Mouse (Mus musculus): ENCODE results near the gene Cotl1. TPM values are rescaled to one million over a fixed set of nuclear protein-coding genes. Genes with fewer than 3 reads are reported as not detected.
"Not testable (repeated sequence)": the region's sequence is repeated elsewhere in the genome, so short reads cannot be mapped to it uniquely, and the experiment has no call there.

Gene Cotl1
- polyA plus RNA-seq, 1 experiment from 2014 or later = 105 TPM

DNA sequence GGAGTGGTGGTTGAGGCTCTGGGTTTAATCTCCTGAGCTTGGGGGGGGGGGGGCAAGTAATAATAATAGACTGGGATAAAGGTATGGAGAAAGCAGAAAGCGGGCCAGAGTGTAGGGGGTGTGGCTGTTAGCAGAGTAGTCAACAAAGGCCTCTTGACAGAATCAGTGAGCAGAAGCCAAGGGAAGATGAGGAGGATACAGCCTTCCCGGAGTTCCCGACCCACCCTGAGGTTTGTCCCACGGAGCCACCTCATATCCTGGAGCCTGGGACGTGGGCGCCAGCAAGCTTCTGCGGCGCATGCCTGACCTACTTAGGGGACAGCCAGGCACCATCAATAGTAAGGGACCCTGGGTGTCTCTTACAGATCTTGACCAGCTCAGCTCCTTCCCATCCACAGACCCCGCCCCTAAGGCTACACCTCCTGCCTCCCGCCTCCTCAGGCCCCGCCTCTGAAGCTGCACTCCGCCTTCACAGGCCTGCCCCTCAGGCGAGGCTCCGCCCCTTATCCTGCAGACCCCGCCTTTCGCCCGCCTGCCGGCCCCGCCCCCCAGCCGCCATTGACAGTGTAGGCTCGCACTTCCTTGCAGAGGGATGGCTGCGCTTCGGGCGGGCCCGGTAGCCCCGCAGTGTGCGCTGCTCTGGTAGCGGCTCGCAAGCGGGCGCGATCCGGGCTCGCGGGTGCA is 21.5 kb upstream of the Cotl1 start, which contains the start of gene Klhl36:
Klhl36 (plus strand) TSS at position 561 of the 684 bp plus-strand sequence.
- H3K27me3 ChIP-seq = 0 out of 2 replicates have a peak, but pooled peaks cover 21% of the 10 kb centered on the region
- H3K4me1 ChIP-seq = peaks cover 9% of the 10 kb centered on the region
- ATAC-seq (ENCODE audit: insufficient number of reproducible peaks, low FRiP score, low TSS enrichment, low read depth) = peak; percentile 95
- peak within 1 kb of the TSS; percentile 89 for H3K4me2 ChIP-seq (replicated peaks)
- H3K4me3 ChIP-seq (replicated peaks) = peak within 1 kb of the TSS; percentile 81
- under 1% methylated on average over 35 of the region's 35 CpGs for WGBS
- peak within 1 kb of the TSS; percentile 62 for H3K9ac ChIP-seq
- H3K27ac ChIP-seq (replicated peaks) = peak within 1 kb of the TSS; percentile 66; the same call in 1 of the 2 replicates
- no peaks in the 10 kb centered on the region for H3K9me3 ChIP-seq (replicated peaks)
- no peaks in the 10 kb centered on the region for H3K36me3 ChIP-seq

DNA sequence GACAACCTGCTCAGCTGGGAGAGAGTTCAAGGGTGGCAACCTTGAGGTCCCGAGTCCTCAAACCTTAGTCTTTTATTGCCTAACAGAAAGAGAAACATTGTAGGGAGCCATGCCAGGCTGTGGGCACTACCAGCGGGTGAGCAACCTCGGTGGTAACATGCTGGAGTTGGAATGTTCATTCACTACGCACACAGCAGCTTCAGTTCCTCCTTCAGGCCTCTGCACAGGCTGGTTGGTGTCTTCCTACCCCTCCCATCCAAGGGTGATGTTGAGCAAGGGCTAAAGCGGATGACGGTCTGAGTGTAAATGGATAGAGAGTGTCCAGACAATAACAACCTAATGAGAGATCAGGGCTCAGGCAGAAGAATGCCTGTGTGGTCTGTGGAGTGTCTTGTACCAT is 17.4 kb upstream of the Cotl1 start:
- no peak overlapping the region for H3K9ac ChIP-seq
- 72% methylated on average over 6 of the region's 6 CpGs for WGBS
- H3K4me2 ChIP-seq (replicated peaks) = no peak overlapping the region
- no peak for ATAC-seq (ENCODE audit: insufficient number of reproducible peaks, low FRiP score, low TSS enrichment, low read depth)
- no peaks in the 10 kb centered on the region for H3K36me3 ChIP-seq
- 0 out of 2 replicates have a peak, but pooled peaks cover 11% of the 10 kb centered on the region for H3K27me3 ChIP-seq
- H3K9me3 ChIP-seq (replicated peaks) = no peaks in the 10 kb centered on the region
- H3K27ac ChIP-seq (replicated peaks) = no peak overlapping the region
- H3K4me1 ChIP-seq = peaks cover 6% of the 10 kb centered on the region
- H3K4me3 ChIP-seq (replicated peaks) = no peak overlapping the region

DNA sequence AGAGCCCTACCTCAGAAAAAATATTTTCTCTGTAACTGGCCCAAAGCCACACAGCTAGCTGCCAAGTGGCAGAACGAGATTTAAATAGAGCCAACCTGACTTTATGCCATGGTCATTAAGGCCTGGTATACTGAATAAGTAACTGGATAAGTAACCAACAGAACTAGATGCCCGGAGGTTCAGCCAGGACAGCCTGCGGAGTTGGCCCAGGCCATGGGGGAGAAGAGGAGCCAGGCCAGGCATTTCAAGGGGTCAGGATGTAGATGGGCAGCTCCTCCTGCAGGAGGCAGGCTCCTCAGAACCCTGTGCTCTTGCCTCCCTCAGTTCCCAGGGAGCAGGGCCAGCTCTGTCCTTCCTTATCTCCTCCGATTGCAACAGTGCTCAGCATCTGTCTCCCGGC is 15.3 kb upstream of the Cotl1 start:
- Histone ChIP-seq H3K4me3 (replicated peaks) (no peak overlapping the region), H3K9me3 (replicated peaks) (no peaks in the 10 kb centered on the region), H3K4me2 (replicated peaks) (no peak overlapping the region), H3K27ac (replicated peaks) (no peak overlapping the region), H3K4me1 (no peaks in the 10 kb centered on the region), H3K36me3 (no peaks in the 10 kb centered on the region), H3K27me3 (0 out of 2 replicates have a peak, but pooled peaks cover 11% of the 10 kb centered on the region), H3K9ac (no peak overlapping the region)
- ATAC-seq (ENCODE audit: insufficient number of reproducible peaks, low FRiP score, low TSS enrichment, low read depth) = no peak
- 74% methylated on average over 5 of the region's 5 CpGs for WGBS

DNA sequence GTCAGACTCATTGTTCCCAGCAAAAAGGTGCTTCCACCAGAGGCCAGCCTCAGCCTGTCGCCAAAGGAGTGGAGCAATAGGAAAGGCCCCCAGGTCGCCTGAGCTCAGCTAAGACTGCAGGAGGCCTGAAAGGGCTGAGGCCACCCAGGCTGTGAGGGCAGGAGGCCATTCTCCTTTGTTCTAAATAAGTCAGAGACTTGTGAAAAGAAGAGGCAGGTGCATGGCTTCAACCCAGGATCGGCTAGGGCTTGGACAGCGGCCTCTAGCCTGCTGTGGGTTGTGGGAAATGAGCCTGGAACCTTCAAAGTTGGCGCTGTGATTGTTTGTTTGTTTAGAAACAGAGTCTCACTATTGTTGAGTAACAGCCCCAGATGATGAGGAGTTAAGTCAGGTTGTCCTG is 13.7 kb upstream of the Cotl1 start:
- 49% methylated on average over 5 of the region's 5 CpGs for WGBS
- Histone ChIP-seq H3K9me3 (replicated peaks) (no peaks in the 10 kb centered on the region), H3K27me3 (0 out of 2 replicates have a peak, but pooled peaks cover under 1% of the 10 kb centered on the region), H3K4me2 (replicated peaks) (no peak overlapping the region), H3K4me1 (no peaks in the 10 kb centered on the region), H3K4me3 (replicated peaks) (no peak overlapping the region), H3K9ac (no peak overlapping the region), H3K36me3 (no peaks in the 10 kb centered on the region), H3K27ac (replicated peaks) (no peak overlapping the region)
- no peak for ATAC-seq (ENCODE audit: insufficient number of reproducible peaks, low FRiP score, low TSS enrichment, low read depth)

DNA sequence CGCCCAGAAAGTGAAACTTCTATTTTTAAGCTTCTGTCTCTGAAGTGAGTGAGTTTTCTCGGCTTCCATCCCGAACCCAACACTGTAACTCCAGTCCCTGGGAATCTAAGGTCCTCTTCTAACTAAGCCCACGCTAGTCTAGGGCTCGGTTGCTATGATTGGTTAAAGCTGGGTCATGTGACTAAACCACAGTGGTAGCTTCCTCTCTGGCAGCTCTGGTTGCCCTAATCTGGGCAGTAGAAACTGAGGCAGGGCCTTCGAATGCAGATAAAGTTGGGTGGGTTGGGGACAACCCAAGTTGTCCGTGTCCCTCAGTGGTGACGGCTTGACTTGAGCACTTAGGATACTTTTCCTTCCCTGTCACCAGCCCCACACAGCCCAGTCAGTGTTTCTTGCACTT is 13.2 kb upstream of the Cotl1 start:
- no peak overlapping the region for H3K4me3 ChIP-seq (replicated peaks)
- H3K36me3 ChIP-seq = no peaks in the 10 kb centered on the region
- H3K9ac ChIP-seq = no peak overlapping the region
- no peaks in the 10 kb centered on the region for H3K27me3 ChIP-seq
- H3K27ac ChIP-seq (replicated peaks) = no peak overlapping the region
- 62% methylated on average over 8 of the region's 8 CpGs for WGBS
- ATAC-seq (ENCODE audit: insufficient number of reproducible peaks, low FRiP score, low TSS enrichment, low read depth) = no peak
- H3K4me1 ChIP-seq = no peaks in the 10 kb centered on the region
- no peaks in the 10 kb centered on the region for H3K9me3 ChIP-seq (replicated peaks)
- no peak overlapping the region for H3K4me2 ChIP-seq (replicated peaks)

DNA sequence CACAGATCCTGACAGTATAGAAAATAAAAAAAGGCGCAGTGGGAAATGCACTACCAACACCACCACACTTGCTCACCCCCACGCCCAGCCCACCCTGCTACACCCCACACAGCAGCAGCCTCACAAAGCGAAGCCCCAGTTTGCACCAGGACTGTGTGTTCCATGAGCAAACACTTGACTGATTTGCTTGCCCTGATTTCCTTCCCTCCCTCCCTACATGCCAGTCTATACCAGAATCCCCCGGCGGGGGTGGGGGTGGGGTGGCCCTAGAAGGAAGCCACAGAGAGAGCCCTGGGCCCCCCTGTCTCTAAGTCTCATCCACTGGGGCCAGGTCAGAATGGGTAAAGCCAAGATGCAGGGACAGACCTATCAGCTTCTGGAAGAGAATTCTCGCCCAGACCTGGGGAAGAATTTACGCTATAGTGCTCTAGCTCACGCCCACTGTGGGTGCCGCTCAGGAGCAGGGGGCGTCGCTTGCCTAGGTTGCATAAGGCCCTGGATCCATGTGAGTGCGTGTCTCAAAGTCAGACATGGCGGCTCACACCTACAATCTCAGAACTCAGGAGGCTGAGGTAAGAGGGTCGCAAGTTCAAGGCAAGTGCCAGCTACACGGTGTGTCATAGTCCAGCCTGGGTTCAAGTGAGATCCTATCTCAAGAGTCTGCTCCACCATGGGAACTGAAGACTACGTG is 7.0 kb upstream of the Cotl1 start:
- 86% methylated on average over 16 of the region's 16 CpGs for WGBS
- H3K27me3 ChIP-seq = no peaks in the 10 kb centered on the region
- no peaks in the 10 kb centered on the region for H3K9me3 ChIP-seq (replicated peaks)
- no peak overlapping the region for H3K9ac ChIP-seq
- H3K27ac ChIP-seq (replicated peaks) = no peak overlapping the region
- H3K36me3 ChIP-seq = no peaks in the 10 kb centered on the region
- ATAC-seq (ENCODE audit: insufficient number of reproducible peaks, low FRiP score, low TSS enrichment, low read depth) = no peak
- H3K4me3 ChIP-seq (replicated peaks) = no peak overlapping the region
- no peaks in the 10 kb centered on the region for H3K4me1 ChIP-seq
- H3K4me2 ChIP-seq (replicated peaks) = no peak overlapping the region

DNA sequence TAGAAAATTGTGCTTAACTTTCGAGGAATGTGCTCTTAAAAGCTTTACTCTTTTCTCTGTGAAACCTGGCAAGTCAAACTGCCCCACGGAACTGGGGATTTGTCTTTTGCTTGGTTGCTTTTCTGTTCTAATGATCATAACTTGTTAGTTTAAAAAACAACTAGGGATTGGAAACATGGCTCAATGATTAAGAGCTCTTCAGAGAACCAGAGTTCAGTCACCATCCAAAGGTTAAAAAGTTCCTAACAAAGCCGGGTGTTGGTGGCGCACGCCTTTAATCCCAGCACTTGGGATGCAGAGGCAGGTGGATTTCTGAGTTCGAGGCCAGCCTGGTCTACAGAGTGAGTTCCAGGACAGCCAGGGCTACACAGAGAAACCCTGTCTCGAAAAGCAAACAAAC is 5.4 kb upstream of the Cotl1 start:
- H3K9me3 ChIP-seq (replicated peaks); H3K4me3 ChIP-seq (replicated peaks); H3K27me3 ChIP-seq; ATAC-seq (ENCODE audit: insufficient number of reproducible peaks, low FRiP score, low TSS enrichment, low read depth); H3K36me3 ChIP-seq; H3K27ac ChIP-seq (replicated peaks); H3K9ac ChIP-seq; H3K4me2 ChIP-seq (replicated peaks); H3K4me1 ChIP-seq: not testable (repeated sequence)
- 73% methylated on average over 7 of the region's 7 CpGs for WGBS

DNA sequence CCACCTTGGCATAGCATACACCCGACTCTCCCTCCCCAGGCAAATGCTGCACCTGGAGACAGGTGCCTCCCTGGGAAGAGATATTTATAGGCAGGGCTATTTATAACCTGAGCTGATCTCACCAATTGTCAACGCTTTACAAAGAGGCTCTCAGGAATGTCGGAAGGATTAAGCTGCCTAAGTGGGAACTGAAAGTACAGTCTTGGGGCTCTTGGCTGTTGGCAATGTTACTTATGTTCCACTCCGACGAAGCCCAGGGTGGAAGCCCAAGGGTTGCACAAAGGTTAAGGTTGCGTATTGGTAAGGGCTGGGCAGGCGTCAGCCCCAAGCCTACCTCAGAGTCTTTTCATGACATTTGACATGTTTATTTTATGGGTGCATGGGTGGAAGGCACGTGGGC is 4.2 kb upstream of the Cotl1 start:
- no peak overlapping the region for H3K27ac ChIP-seq (replicated peaks)
- ATAC-seq (ENCODE audit: insufficient number of reproducible peaks, low FRiP score, low TSS enrichment, low read depth) = no peak
- no peak overlapping the region for H3K4me2 ChIP-seq (replicated peaks)
- H3K4me3 ChIP-seq (replicated peaks) = no peak overlapping the region
- no peaks in the 10 kb centered on the region for H3K9me3 ChIP-seq (replicated peaks)
- peaks cover 11% of the 10 kb centered on the region for H3K4me1 ChIP-seq
- no peaks in the 10 kb centered on the region for H3K36me3 ChIP-seq
- WGBS = 42% methylated on average over 8 of the region's 8 CpGs
- H3K27me3 ChIP-seq = no peaks in the 10 kb centered on the region
- no peak overlapping the region for H3K9ac ChIP-seq

DNA sequence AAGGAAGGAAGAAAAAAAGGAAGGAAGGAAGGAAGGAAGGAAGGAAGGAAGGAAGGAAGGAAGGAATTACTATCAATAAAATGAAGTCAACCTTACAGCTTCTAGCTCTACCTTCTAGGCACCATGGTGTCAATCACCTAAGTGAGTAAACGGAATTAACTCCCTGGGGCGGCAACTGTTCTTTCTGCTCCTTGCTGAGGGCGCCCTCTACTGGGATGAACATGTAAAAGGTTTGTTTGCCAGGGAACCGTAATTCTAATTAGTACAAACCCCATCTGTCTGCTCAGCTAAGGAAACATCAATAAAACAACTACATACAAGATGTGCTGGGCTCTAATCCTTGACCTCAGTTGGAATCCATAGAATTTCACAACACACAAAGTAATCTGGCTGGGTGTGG is 3.1 kb upstream of the Cotl1 start:
- ATAC-seq (ENCODE audit: insufficient number of reproducible peaks, low FRiP score, low TSS enrichment, low read depth) = no peak

DNA sequence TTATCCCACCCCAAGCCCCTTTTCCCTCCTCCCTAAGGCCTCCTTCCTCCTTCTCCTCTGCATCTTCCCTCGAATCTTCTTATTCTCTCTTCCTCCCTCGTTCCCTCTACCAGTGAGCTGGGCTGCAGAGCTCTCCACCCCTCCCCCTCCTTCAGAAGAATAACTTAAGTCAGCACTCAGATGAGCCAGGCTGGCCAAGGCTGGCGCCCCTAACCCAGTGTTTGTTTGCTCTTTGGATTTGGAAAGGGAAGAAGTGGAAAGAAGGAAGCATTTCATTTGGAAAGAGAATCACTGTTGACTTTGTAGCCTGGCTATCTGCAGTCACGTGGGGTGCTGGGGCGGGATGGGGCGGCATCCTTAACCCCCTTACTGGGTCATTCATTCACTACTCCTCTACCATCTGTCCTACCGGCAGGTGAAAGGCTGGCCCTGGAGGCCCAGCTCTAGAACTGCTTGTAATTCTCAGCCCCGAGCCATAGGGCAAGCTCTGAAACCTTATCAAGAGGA is 614 bp upstream of the Cotl1 start:
- H3K4me2 ChIP-seq (replicated peaks) = peak overlapping the region; percentile 87
- no peaks in the 10 kb centered on the region for H3K9me3 ChIP-seq (replicated peaks)
- H3K27ac ChIP-seq (replicated peaks) = peak overlapping the region; percentile 79
- ATAC-seq (ENCODE audit: insufficient number of reproducible peaks, low FRiP score, low TSS enrichment, low read depth) = 0 out of 2 replicates have a peak, but pooled peaks have one; percentile 3
- WGBS = 10% methylated on average over 8 of the region's 8 CpGs
- H3K27me3 ChIP-seq = no peaks in the 10 kb centered on the region
- H3K4me3 ChIP-seq (replicated peaks) = peak overlapping the region; percentile 60
- peaks cover 42% of the 10 kb centered on the region for H3K4me1 ChIP-seq
- peak overlapping the region; percentile 9; the same call in 1 of the 2 replicates for H3K9ac ChIP-seq
- H3K36me3 ChIP-seq = no peaks in the 10 kb centered on the region

More for the DNA sequence above, 3.1 kb upstream of the Cotl1 start:
- Histone ChIP-seq H3K27ac (replicated peaks) (no peak overlapping the region), H3K36me3 (no peaks in the 10 kb centered on the region), H3K4me1 (peaks cover 20% of the 10 kb centered on the region), H3K4me3 (replicated peaks) (no peak overlapping the region), H3K9me3 (replicated peaks) (no peaks in the 10 kb centered on the region), H3K27me3 (no peaks in the 10 kb centered on the region), H3K4me2 (replicated peaks) (no peak overlapping the region), H3K9ac (no peak overlapping the region)
- 1% methylated on average over 4 of the region's 4 CpGs for WGBS

DNA sequence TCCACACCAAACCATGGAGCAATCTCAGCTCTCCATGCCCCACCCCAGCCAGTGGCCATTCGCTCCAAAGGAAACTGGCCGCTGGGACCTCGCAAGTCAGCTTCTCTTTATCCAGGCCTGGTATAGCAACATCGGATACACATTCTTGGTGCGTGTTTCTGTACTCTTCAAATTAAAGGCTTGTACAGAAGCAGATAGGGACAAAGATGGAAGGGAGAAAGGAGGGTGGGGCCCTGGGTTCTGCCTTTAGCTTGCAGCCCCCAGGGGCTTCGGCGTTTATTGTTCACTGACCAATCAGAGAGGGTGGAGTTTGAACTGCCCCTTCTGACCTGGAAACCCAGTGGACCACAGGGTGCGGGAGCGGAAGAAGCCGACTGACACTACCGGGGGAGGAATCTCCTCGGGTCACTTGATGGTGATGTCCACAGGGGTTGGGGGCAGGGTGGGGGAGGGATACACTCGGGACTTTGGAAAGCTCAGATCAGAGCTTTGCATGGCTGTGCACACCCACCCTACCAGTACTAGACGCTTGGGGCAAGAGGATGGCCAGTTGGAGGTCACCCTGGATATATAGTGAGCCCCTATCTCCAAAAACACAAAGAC is 824 bp downstream of the Cotl1 start:
- H3K4me3 ChIP-seq (replicated peaks) = peak overlapping the region; percentile 60
- WGBS = 19% methylated on average over 14 of the region's 14 CpGs
- ATAC-seq (ENCODE audit: insufficient number of reproducible peaks, low FRiP score, low TSS enrichment, low read depth) = no peak
- no peak overlapping the region for H3K27ac ChIP-seq (replicated peaks)
- peak overlapping the region; percentile 87 for H3K4me2 ChIP-seq (replicated peaks)
- no peaks in the 10 kb centered on the region for H3K9me3 ChIP-seq (replicated peaks)
- H3K9ac ChIP-seq = peak overlapping the region; percentile 58
- H3K4me1 ChIP-seq = peaks cover 42% of the 10 kb centered on the region
- H3K27me3 ChIP-seq = no peaks in the 10 kb centered on the region
- 0 out of 2 replicates have a peak, but pooled peaks cover under 1% of the 10 kb centered on the region for H3K36me3 ChIP-seq

All from embryonic facial prominence, embryonic 15.5 days (tissue).